Mouse (Mus musculus) bone marrow, adult 2 months (tissue): ENCODE measurements at regions not wholly inside any gene's neighbourhood (a gene's known extent, or its start where the extent isn't known, plus 50 kb on each side); places are given as distances from the start of the nearest gene placed in this dataset.

Source experiments
- CTCF ChIP-seq: fragments of 200-500 bp; IDR thresholded peaks from 2 replicates; pipeline ENCODE4 v1.5.1; 2011; ENCODE audit warnings: low read length, control low read depth; ENCODE audit not compliant: control insufficient read depth, insufficient read depth
- POLR2A ChIP-seq: fragments of 200-500 bp; IDR thresholded peaks from 2 replicates; pipeline ENCODE4 v1.6.1; 2011; ENCODE audit warnings: low read depth, mild to moderate bottlenecking, control low read depth, low read length, borderline replicate concordance; ENCODE audit not compliant: control insufficient read depth

- TF ChIP-seq CTCF: no peak
- TF ChIP-seq POLR2A: no peak
These were observed 243.2 kb upstream of the Gm6793 start for GRCm38 (mm10) chr8:112257922-112258475.
